24 mouse cellular contexts compared by ENCODE assay signal in genomic region chr6:7789071-7789470, GRCm38 (mm10). TPM values are rescaled to one million over a fixed set of nuclear protein-coding genes. Genes with fewer than 3 reads are reported as not detected.
A peak's percentile ranks its signal among the peaks of the same experiment; 100 is the strongest.
DNase-seq lines count a peak whose midpoint lies in the region; ATAC-seq and TF ChIP-seq lines count a peak whose summit lies in the region.
"Had no signal": no experiment of that assay in that cellular context is flagged by ENCODE, and none has a peak within 500 bp of the region (broad histone marks: within the 10 kb centered on the region; RNA-seq: fewer than 3 reads in every experiment).

No protein-coding gene starts in this region.

- no peaks in the 10 kb centered on the region for H3K36me3 ChIP-seq in intestine, embryonic 16.5 days (ENCODE audit: control insufficient read depth, insufficient read depth, low read length)
- no peaks in the 10 kb centered on the region for H3K36me3 ChIP-seq in intestine, embryonic 15.5 days
- no peaks in the 10 kb centered on the region for H3K36me3 ChIP-seq in stomach, embryonic 16.5 days (ENCODE audit: control insufficient read depth, insufficient read depth, low read length)
- H3K36me3 ChIP-seq: forebrain, embryonic 15.5 days; heart, embryonic 15.5 days; hindbrain, embryonic 15.5 days; limb, embryonic 15.5 days; midbrain, embryonic 13.5 days had no signal

- no peak overlapping the region for H3K9ac ChIP-seq in intestine, embryonic 16.5 days (ENCODE audit: low read depth, low read length)
- H3K9ac ChIP-seq in intestine, embryonic 15.5 days = no peak overlapping the region
- H3K9ac ChIP-seq in stomach, embryonic 16.5 days (ENCODE audit: low read length) = no peak overlapping the region
- H3K9ac ChIP-seq: forebrain, embryonic 15.5 days; heart, embryonic 15.5 days; hindbrain, embryonic 15.5 days; limb, embryonic 15.5 days; midbrain, embryonic 13.5 days had no signal

- peak; percentile 24 for DNase-seq in lung, adult 2 months
- DNase-seq in lung, postnatal 14 days = peak; percentile 22
- DNase-seq in frontal cortex, postnatal 10 days (ENCODE audit: low spot score in 2 of 2) = no peak
- no peak for DNase-seq in frontal cortex, postnatal 36 days (ENCODE audit: low spot score in 2 of 2)
- DNase-seq in ovary, adult 18-20 months (ENCODE audit: low spot score) = no peak
- DNase-seq: adrenal gland, postnatal 14 days; cerebellum, adult 2 months; cerebellum, postnatal 36 days; gastrocnemius, postnatal 25 days; heart, postnatal 4 days; left cerebral cortex, postnatal 4 days; thymus, postnatal 36 days had no signal

- no peak overlapping the region for H3K4me3 ChIP-seq in intestine, embryonic 16.5 days (ENCODE audit: low read length)
- no peak overlapping the region for H3K4me3 ChIP-seq in intestine, embryonic 15.5 days (replicated peaks)
- H3K4me3 ChIP-seq in lung, adult 2 months (replicated peaks; ENCODE audit: extremely low read depth, low read depth, low read length) = no peak overlapping the region
- H3K4me3 ChIP-seq in stomach, embryonic 16.5 days (replicated peaks; ENCODE audit: low read length) = no peak overlapping the region
- H3K4me3 ChIP-seq: forebrain, embryonic 15.5 days; heart, embryonic 15.5 days; hindbrain, embryonic 15.5 days; limb, embryonic 15.5 days; megakaryocyte, embryonic 14.5 days; midbrain, embryonic 13.5 days had no signal

- no peak for ATAC-seq in intestine, embryonic 16.5 days
- no peak for ATAC-seq in intestine, embryonic 15.5 days
- peak; percentile 86; the same call in 1 of the 2 replicates for ATAC-seq in stomach, embryonic 16.5 days (ENCODE audit: insufficient read depth, low FRiP score)
- ATAC-seq: CD4-positive, CD25-positive, alpha-beta regulatory T cell, adult 4 months; forebrain, embryonic 15.5 days; intestine, postnatal 0 days; midbrain, embryonic 13.5 days had no signal

- H3K9me3 ChIP-seq in intestine, embryonic 16.5 days (ENCODE audit: control insufficient read depth, low read length) = no peaks in the 10 kb centered on the region
- H3K9me3 ChIP-seq in intestine, embryonic 15.5 days = no peaks in the 10 kb centered on the region
- H3K9me3 ChIP-seq in stomach, embryonic 16.5 days (replicated peaks; ENCODE audit: control insufficient read depth, low read length) = no peaks in the 10 kb centered on the region
- H3K9me3 ChIP-seq: forebrain, embryonic 15.5 days; heart, embryonic 15.5 days; hindbrain, embryonic 15.5 days; limb, embryonic 15.5 days; megakaryocyte, embryonic 14.5 days; midbrain, embryonic 13.5 days had no signal

- WGBS in intestine, embryonic 16.5 days = 43% methylated on average over 3 of the region's 3 CpGs
- 39% methylated on average over 3 of the region's 3 CpGs for WGBS in intestine, embryonic 15.5 days
- 35% methylated on average over 3 of the region's 3 CpGs for WGBS in lung, adult 2 months
- 45% methylated on average over 3 of the region's 3 CpGs for WGBS in stomach, embryonic 16.5 days

- TF ChIP-seq CTCF in lung, adult 2 months (IDR thresholded peaks at IDR 0.05; ENCODE audit: insufficient read depth, low read length) = no peak

- no peak overlapping the region for H3K4me2 ChIP-seq in intestine, embryonic 16.5 days (ENCODE audit: low read depth, low read length)
- H3K4me2 ChIP-seq in intestine, embryonic 15.5 days (replicated peaks) = no peak overlapping the region
- no peak overlapping the region for H3K4me2 ChIP-seq in stomach, embryonic 16.5 days (ENCODE audit: low read depth, low read length)
- H3K4me2 ChIP-seq: forebrain, embryonic 15.5 days; heart, embryonic 15.5 days; hindbrain, embryonic 15.5 days; limb, embryonic 15.5 days; midbrain, embryonic 13.5 days had no signal

- peak overlapping the region; percentile 4; the same call in 1 of the 2 replicates for H3K27ac ChIP-seq in intestine, embryonic 16.5 days (ENCODE audit: low read length)
- H3K27ac ChIP-seq in intestine, embryonic 15.5 days = no peak overlapping the region
- peak overlapping the region; percentile 79 for H3K27ac ChIP-seq in stomach, embryonic 16.5 days (ENCODE audit: low read length)
- H3K27ac ChIP-seq: forebrain, embryonic 15.5 days; heart, embryonic 15.5 days; hindbrain, embryonic 15.5 days; kidney, postnatal 0 days; limb, embryonic 15.5 days; midbrain, embryonic 13.5 days had no signal

- TF ChIP-seq POLR2A in lung, adult 2 months (IDR thresholded peaks at IDR 0.05; ENCODE audit: borderline replicate concordance, extremely low read depth, low read depth, low read length) = no peak

- no peaks in the 10 kb centered on the region for H3K4me1 ChIP-seq in intestine, embryonic 16.5 days (ENCODE audit: control insufficient read depth, insufficient read depth, low read length)
- H3K4me1 ChIP-seq in intestine, embryonic 15.5 days (replicated peaks) = no peaks in the 10 kb centered on the region
- peaks cover 2% of the 10 kb centered on the region; the same call in 1 of the 2 replicates for H3K4me1 ChIP-seq in lung, adult 2 months (ENCODE audit: control insufficient read depth, insufficient read depth, low read length)
- H3K4me1 ChIP-seq in stomach, embryonic 16.5 days (ENCODE audit: control insufficient read depth, insufficient read depth, low read length) = 0 out of 2 replicates have a peak, but pooled peaks cover 3% of the 10 kb centered on the region
- H3K4me1 ChIP-seq: forebrain, embryonic 15.5 days; heart, embryonic 15.5 days; midbrain, embryonic 13.5 days had no signal

- no peaks in the 10 kb centered on the region for H3K27me3 ChIP-seq in intestine, embryonic 16.5 days (replicated peaks; ENCODE audit: control insufficient read depth, insufficient read depth, low read length)
- no peaks in the 10 kb centered on the region for H3K27me3 ChIP-seq in intestine, embryonic 15.5 days (replicated peaks)
- H3K27me3 ChIP-seq in stomach, embryonic 16.5 days (ENCODE audit: control insufficient read depth, insufficient read depth, low read length) = no peaks in the 10 kb centered on the region
- H3K27me3 ChIP-seq: forebrain, embryonic 15.5 days; heart, embryonic 15.5 days; hindbrain, embryonic 15.5 days; limb, embryonic 15.5 days; megakaryocyte, embryonic 14.5 days; midbrain, embryonic 13.5 days had no signal

RNA-seq across cellular contexts. Expression of gene C1galt1, which starts 55.6 kb away (rescaled TPM):
- polyA plus RNA-seq in intestine, embryonic 16.5 days (2015; fragmentation: Nextera tagmentation; extraction: Ambion mirVana) = 5.5 and 6.3 TPM in 2 replicates
- 5.3 and 5.9 TPM in 2 replicates for polyA plus RNA-seq in intestine, embryonic 15.5 days (2015; fragmentation: Nextera tagmentation; extraction: Ambion mirVana)
- polyA plus RNA-seq in lung, adult 2 months (2012; rRNA removed) = 3.8 and 5.6 TPM in 2 replicates
- polyA plus RNA-seq in stomach, embryonic 16.5 days (2015; fragmentation: Nextera tagmentation; extraction: Ambion mirVana) = 7.7 and 9.3 TPM in 2 replicates

Comparison
In these comparisons a context has a peak if more than half of its experiments do, and no peak if none do; other contexts are left out.
1. DNase-seq: peak in lung, adult 2 months (single experiment) and lung, postnatal 14 days (single experiment); none in frontal cortex, postnatal 10 days (0 of 2), frontal cortex, postnatal 36 days (0 of 2) and ovary, adult 18-20 months (single experiment).